Mouse (Mus musculus) mature B cell (primary cell): ENCODE results near the gene Lipc.

Source experiments
- in situ Hi-C: fragments of 300-500 bp; cut with MboI; formaldehyde crosslinking; loops from 2 replicates; pipeline ENCODE4 v1.14.3; 2019

Lipc gene

GRCm38 (mm10) chr9:70957717-70958116 is 5.7 kb upstream of the Lipc start:
- in situ Hi-C loops = no loop called here

- in situ Hi-C loops = no loop called here
These were observed 2.2 kb upstream of the Lipc start for GRCm38 (mm10) chr9:70954226-70954625.

- in situ Hi-C loops = no loop called here
These were observed 2.7 kb downstream of the Lipc start for GRCm38 (mm10) chr9:70949336-70949735.

GRCm38 (mm10) chr9:70947312-70947711 is 4.7 kb downstream of the Lipc start:
- in situ Hi-C loops = no loop called here

GRCm38 (mm10) chr9:70942686-70943333 is 9.2 kb downstream of the Lipc start:
- in situ Hi-C loops = no loop called here

- in situ Hi-C loops = no loop called here
These were observed 12.1 kb downstream of the Lipc start for GRCm38 (mm10) chr9:70939752-70940501.

GRCm38 (mm10) chr9:70938850-70939249 is 13.2 kb downstream of the Lipc start:
- in situ Hi-C loops = no loop called here

GRCm38 (mm10) chr9:70938134-70938533 is 13.9 kb downstream of the Lipc start:
- in situ Hi-C loops = no loop called here

- in situ Hi-C loops = no loop called here
These were observed 17.3 kb downstream of the Lipc start for GRCm38 (mm10) chr9:70934587-70935295.

GRCm38 (mm10) chr9:70930641-70931020 is 21.4 kb downstream of the Lipc start:
- in situ Hi-C loops = no loop called here

- in situ Hi-C loops = no loop called here
These were observed 22.0 kb downstream of the Lipc start for GRCm38 (mm10) chr9:70929840-70930640.

- in situ Hi-C loops = no loop called here
These were observed 23.6 kb downstream of the Lipc start for GRCm38 (mm10) chr9:70928472-70928871.

GRCm38 (mm10) chr9:70927701-70928100 is 24.3 kb downstream of the Lipc start:
- in situ Hi-C loops = no loop called here

GRCm38 (mm10) chr9:70926820-70927588 is 25.0 kb downstream of the Lipc start:
- in situ Hi-C loops = no loop called here

GRCm38 (mm10) chr9:70925225-70925624 is 26.8 kb downstream of the Lipc start:
- in situ Hi-C loops = no loop called here

- in situ Hi-C loops = no loop called here
These were observed 27.3 kb downstream of the Lipc start for GRCm38 (mm10) chr9:70924763-70925162.

GRCm38 (mm10) chr9:70921781-70922565 is 30.1 kb downstream of the Lipc start:
- in situ Hi-C loops = no loop called here

GRCm38 (mm10) chr9:70921132-70921531 is 30.9 kb downstream of the Lipc start:
- in situ Hi-C loops = no loop called here

GRCm38 (mm10) chr9:70919271-70919670 is 32.8 kb downstream of the Lipc start:
- in situ Hi-C loops = no loop called here

- in situ Hi-C loops = no loop called here
These were observed 35.5 kb downstream of the Lipc start for GRCm38 (mm10) chr9:70916516-70916915.

GRCm38 (mm10) chr9:70915356-70915685 is 36.7 kb downstream of the Lipc start:
- in situ Hi-C loops = no loop called here
